In the genomic region with DNA sequence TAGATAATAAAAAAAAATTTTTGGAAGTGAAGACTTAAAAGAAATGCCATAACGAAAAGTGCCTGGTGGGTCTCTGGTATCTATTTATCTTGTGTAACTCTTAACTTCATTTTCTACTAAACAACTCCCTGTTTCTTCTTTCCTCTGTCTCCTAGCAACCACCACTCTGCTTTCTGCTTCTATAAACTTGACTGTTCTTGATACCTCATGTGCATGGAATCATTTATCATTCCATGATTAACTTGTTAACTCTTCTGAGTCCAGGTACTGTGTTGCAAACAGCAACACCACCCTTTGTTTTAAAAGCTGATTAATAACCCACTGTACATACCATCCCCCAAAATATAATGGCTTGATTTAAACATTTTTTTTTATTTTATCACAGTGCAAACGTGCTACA, we compare ENCODE assay signal across 26 mouse cellular contexts.
DNase-seq lines count a peak whose midpoint lies in the region; ATAC-seq and TF ChIP-seq lines count a peak whose summit lies in the region.
"Had no signal": no experiment of that assay in that cellular context is flagged by ENCODE, and none has a peak within 500 bp of the region (broad histone marks: within the 10 kb centered on the region; RNA-seq: fewer than 3 reads in every experiment).

No protein-coding gene starts in this region.

- H3K9me3 ChIP-seq in embryonic facial prominence, embryonic 11.5 days (replicated peaks; ENCODE audit: control insufficient read depth, low read length): no peaks in the 10 kb centered on the region
- no peaks in the 10 kb centered on the region for H3K9me3 ChIP-seq in embryonic facial prominence, embryonic 10.5 days
- H3K9me3 ChIP-seq in hindbrain, embryonic 16.5 days (ENCODE audit: control insufficient read depth, low read length): no peaks in the 10 kb centered on the region
- H3K9me3 ChIP-seq in hindbrain, embryonic 11.5 days (ENCODE audit: control insufficient read depth, low read length): no peaks in the 10 kb centered on the region
- no peaks in the 10 kb centered on the region for H3K9me3 ChIP-seq in midbrain, postnatal 0 days (ENCODE audit: low read length)
- no peaks in the 10 kb centered on the region for H3K9me3 ChIP-seq in midbrain, embryonic 15.5 days
- H3K9me3 ChIP-seq: embryonic facial prominence, embryonic 13.5 days; forebrain, embryonic 10.5 days; heart, embryonic 10.5 days; heart, embryonic 13.5 days; hindbrain, embryonic 13.5 days had no signal

- DNase-seq in embryonic facial prominence, embryonic 11.5 days (ENCODE audit: low spot score): peak; percentile 36
- no peak for DNase-seq in embryonic facial prominence, embryonic 10.5 days (ENCODE audit: low spot score)
- DNase-seq in hindbrain, embryonic 11.5 days (ENCODE audit: low spot score): no peak
- peak; percentile 14 for DNase-seq in midbrain, postnatal 0 days (ENCODE audit: low spot score)
- DNase-seq in frontal cortex, adult 2 months (ENCODE audit: extremely low spot score in 1 of 2, low spot score in 1 of 2): no peak
- DNase-seq in adrenal gland, postnatal 4 days (ENCODE audit: low spot score in 2 of 2): no peak
- DNase-seq: adrenal gland, adult 8-10 months; adrenal gland, postnatal 25 days; cerebellum, adult 18-20 months; cerebellum, adult 9-10 months; cerebellum, postnatal 14 days; gastrocnemius, postnatal 10 days; gastrocnemius, postnatal 36 days; heart, adult 2 months; heart, postnatal 14 days; heart, postnatal 4 days had no signal

- H3K4me1 ChIP-seq in embryonic facial prominence, embryonic 11.5 days (ENCODE audit: control insufficient read depth, insufficient read depth, low read length): no peaks in the 10 kb centered on the region
- H3K4me1 ChIP-seq in embryonic facial prominence, embryonic 10.5 days: no peaks in the 10 kb centered on the region
- no peaks in the 10 kb centered on the region for H3K4me1 ChIP-seq in hindbrain, embryonic 16.5 days (ENCODE audit: control insufficient read depth, insufficient read depth, low read depth, low read length)
- no peaks in the 10 kb centered on the region for H3K4me1 ChIP-seq in hindbrain, embryonic 11.5 days (replicated peaks; ENCODE audit: control insufficient read depth, insufficient read depth, low read length)
- no peaks in the 10 kb centered on the region for H3K4me1 ChIP-seq in midbrain, postnatal 0 days (ENCODE audit: insufficient read depth, low read length)
- H3K4me1 ChIP-seq in midbrain, embryonic 15.5 days: no peaks in the 10 kb centered on the region
- H3K4me1 ChIP-seq: embryonic facial prominence, embryonic 13.5 days; forebrain, embryonic 10.5 days; heart, embryonic 10.5 days; heart, embryonic 13.5 days; hindbrain, embryonic 13.5 days had no signal

- H3K27me3 ChIP-seq in embryonic facial prominence, embryonic 11.5 days (ENCODE audit: control insufficient read depth, insufficient read depth, low read length): no peaks in the 10 kb centered on the region
- no peaks in the 10 kb centered on the region for H3K27me3 ChIP-seq in embryonic facial prominence, embryonic 10.5 days (replicated peaks; ENCODE audit: low read depth, poor library complexity, severe bottlenecking)
- no peaks in the 10 kb centered on the region for H3K27me3 ChIP-seq in hindbrain, embryonic 16.5 days (replicated peaks; ENCODE audit: control insufficient read depth, insufficient read depth, low read length)
- H3K27me3 ChIP-seq in hindbrain, embryonic 11.5 days (ENCODE audit: control insufficient read depth, insufficient read depth, low read length): no peaks in the 10 kb centered on the region
- H3K27me3 ChIP-seq in midbrain, postnatal 0 days (ENCODE audit: insufficient read depth, low read length): no peaks in the 10 kb centered on the region
- no peaks in the 10 kb centered on the region for H3K27me3 ChIP-seq in midbrain, embryonic 15.5 days (replicated peaks)
- H3K27me3 ChIP-seq: embryonic facial prominence, embryonic 13.5 days; heart, embryonic 13.5 days; hindbrain, embryonic 13.5 days had no signal

- no peak overlapping the region for H3K9ac ChIP-seq in embryonic facial prominence, embryonic 11.5 days (replicated peaks; ENCODE audit: low read length)
- H3K9ac ChIP-seq in hindbrain, embryonic 16.5 days (ENCODE audit: low read depth, low read length): no peak overlapping the region
- H3K9ac ChIP-seq in hindbrain, embryonic 11.5 days (ENCODE audit: low read depth, low read length): no peak overlapping the region
- no peak overlapping the region for H3K9ac ChIP-seq in midbrain, postnatal 0 days (replicated peaks; ENCODE audit: low read length, poor library complexity, severe bottlenecking)
- no peak overlapping the region for H3K9ac ChIP-seq in midbrain, embryonic 15.5 days
- H3K9ac ChIP-seq: embryonic facial prominence, embryonic 13.5 days; heart, embryonic 13.5 days; hindbrain, embryonic 13.5 days had no signal

- H3K27ac ChIP-seq in embryonic facial prominence, embryonic 11.5 days (replicated peaks; ENCODE audit: low read depth, low read length): no peak overlapping the region
- H3K27ac ChIP-seq in embryonic facial prominence, embryonic 10.5 days (replicated peaks): no peak overlapping the region
- H3K27ac ChIP-seq in hindbrain, embryonic 16.5 days (ENCODE audit: low read depth, low read length): no peak overlapping the region
- H3K27ac ChIP-seq in hindbrain, embryonic 11.5 days (ENCODE audit: low read depth, low read length): no peak overlapping the region
- no peak overlapping the region for H3K27ac ChIP-seq in midbrain, postnatal 0 days (ENCODE audit: low read depth, low read length)
- no peak overlapping the region for H3K27ac ChIP-seq in midbrain, embryonic 15.5 days
- H3K27ac ChIP-seq: embryonic facial prominence, embryonic 13.5 days; forebrain, embryonic 10.5 days; heart, adult 2 months; heart, embryonic 10.5 days; heart, embryonic 13.5 days; hindbrain, embryonic 13.5 days had no signal

- H3K4me3 ChIP-seq in embryonic facial prominence, embryonic 11.5 days (ENCODE audit: low read depth, low read length): no peak overlapping the region
- H3K4me3 ChIP-seq in embryonic facial prominence, embryonic 10.5 days: no peak overlapping the region
- H3K4me3 ChIP-seq in hindbrain, embryonic 16.5 days (ENCODE audit: low read length): no peak overlapping the region
- H3K4me3 ChIP-seq in hindbrain, embryonic 11.5 days (ENCODE audit: low read depth, low read length): no peak overlapping the region
- no peak overlapping the region for H3K4me3 ChIP-seq in midbrain, postnatal 0 days (ENCODE audit: low read depth, low read length)
- no peak overlapping the region for H3K4me3 ChIP-seq in midbrain, embryonic 15.5 days
- H3K4me3 ChIP-seq: embryonic facial prominence, embryonic 13.5 days; forebrain, embryonic 10.5 days; heart, adult 2 months; heart, embryonic 10.5 days; heart, embryonic 13.5 days; hindbrain, embryonic 13.5 days had no signal

- H3K4me2 ChIP-seq in embryonic facial prominence, embryonic 11.5 days (ENCODE audit: low read depth, low read length): no peak overlapping the region
- no peak overlapping the region for H3K4me2 ChIP-seq in hindbrain, embryonic 16.5 days (ENCODE audit: low read length)
- no peak overlapping the region for H3K4me2 ChIP-seq in hindbrain, embryonic 11.5 days (replicated peaks; ENCODE audit: low read depth, low read length)
- H3K4me2 ChIP-seq in midbrain, postnatal 0 days (ENCODE audit: low read depth, low read length, poor library complexity, severe bottlenecking): no peak overlapping the region
- H3K4me2 ChIP-seq in midbrain, embryonic 15.5 days: no peak overlapping the region
- H3K4me2 ChIP-seq: embryonic facial prominence, embryonic 13.5 days; heart, embryonic 13.5 days; hindbrain, embryonic 13.5 days had no signal

- no peak for ATAC-seq in embryonic facial prominence, embryonic 11.5 days (replicated peaks; ENCODE audit: insufficient number of reproducible peaks, low FRiP score, low TSS enrichment, low read depth)
- peak; percentile 68; the same call in 1 of the 2 replicates for ATAC-seq in hindbrain, embryonic 16.5 days
- ATAC-seq in hindbrain, embryonic 11.5 days (ENCODE audit: low FRiP score): no peak
- no peak for ATAC-seq in midbrain, postnatal 0 days (ENCODE audit: low FRiP score)
- no peak for ATAC-seq in midbrain, embryonic 15.5 days (replicated peaks)
- ATAC-seq: activated CD4-positive, CD25-positive, alpha-beta regulatory T cell, adult 4 months; forebrain, embryonic 14.5 days; intestine, postnatal 0 days had no signal

- H3K36me3 ChIP-seq in embryonic facial prominence, embryonic 11.5 days (replicated peaks; ENCODE audit: control insufficient read depth, insufficient read depth, low read depth, low read length): no peaks in the 10 kb centered on the region
- no peaks in the 10 kb centered on the region for H3K36me3 ChIP-seq in embryonic facial prominence, embryonic 10.5 days (replicated peaks)
- H3K36me3 ChIP-seq in hindbrain, embryonic 16.5 days (ENCODE audit: control insufficient read depth, insufficient read depth, low read length): no peaks in the 10 kb centered on the region
- H3K36me3 ChIP-seq in hindbrain, embryonic 11.5 days (ENCODE audit: control insufficient read depth, insufficient read depth, low read length): no peaks in the 10 kb centered on the region
- H3K36me3 ChIP-seq in midbrain, postnatal 0 days (ENCODE audit: insufficient read depth, low read length): no peaks in the 10 kb centered on the region
- H3K36me3 ChIP-seq in midbrain, embryonic 15.5 days (replicated peaks): no peaks in the 10 kb centered on the region
- H3K36me3 ChIP-seq: embryonic facial prominence, embryonic 13.5 days; forebrain, embryonic 10.5 days; heart, embryonic 10.5 days; heart, embryonic 13.5 days; hindbrain, embryonic 13.5 days had no signal

- 55% methylated on average over 2 of the region's 2 CpGs for WGBS in embryonic facial prominence, embryonic 11.5 days
- WGBS in embryonic facial prominence, embryonic 10.5 days: 64% methylated on average over 2 of the region's 2 CpGs
- 64% methylated on average over 2 of the region's 2 CpGs for WGBS in hindbrain, embryonic 16.5 days
- WGBS in hindbrain, embryonic 11.5 days: 77% methylated on average over 2 of the region's 2 CpGs
- WGBS in midbrain, postnatal 0 days: 56% methylated on average over 2 of the region's 2 CpGs
- 73% methylated on average over 2 of the region's 2 CpGs for WGBS in midbrain, embryonic 15.5 days

- TF ChIP-seq CTCF in midbrain, postnatal 0 days (IDR thresholded peaks at IDR 0.05): no peak

Comparison
In these comparisons a context has a peak if more than half of its experiments do, and no peak if none do; other contexts are left out.
1. DNase-seq: peak in embryonic facial prominence, embryonic 11.5 days (single experiment) and midbrain, postnatal 0 days (single experiment); none in embryonic facial prominence, embryonic 10.5 days (single experiment), hindbrain, embryonic 11.5 days (single experiment), frontal cortex, adult 2 months (0 of 2) and adrenal gland, postnatal 4 days (0 of 2).